Mouse (Mus musculus): ENCODE results near the gene Pdlim1. TPM values are rescaled to one million over a fixed set of nuclear protein-coding genes. Genes with fewer than 3 reads are reported as not detected.
A peak's percentile ranks its signal among the peaks of the same experiment; 100 is the strongest.

The Pdlim1 gene
- polyA plus RNA-seq, 1 experiment from 2014 or later, result 94.6 TPM

DNA sequence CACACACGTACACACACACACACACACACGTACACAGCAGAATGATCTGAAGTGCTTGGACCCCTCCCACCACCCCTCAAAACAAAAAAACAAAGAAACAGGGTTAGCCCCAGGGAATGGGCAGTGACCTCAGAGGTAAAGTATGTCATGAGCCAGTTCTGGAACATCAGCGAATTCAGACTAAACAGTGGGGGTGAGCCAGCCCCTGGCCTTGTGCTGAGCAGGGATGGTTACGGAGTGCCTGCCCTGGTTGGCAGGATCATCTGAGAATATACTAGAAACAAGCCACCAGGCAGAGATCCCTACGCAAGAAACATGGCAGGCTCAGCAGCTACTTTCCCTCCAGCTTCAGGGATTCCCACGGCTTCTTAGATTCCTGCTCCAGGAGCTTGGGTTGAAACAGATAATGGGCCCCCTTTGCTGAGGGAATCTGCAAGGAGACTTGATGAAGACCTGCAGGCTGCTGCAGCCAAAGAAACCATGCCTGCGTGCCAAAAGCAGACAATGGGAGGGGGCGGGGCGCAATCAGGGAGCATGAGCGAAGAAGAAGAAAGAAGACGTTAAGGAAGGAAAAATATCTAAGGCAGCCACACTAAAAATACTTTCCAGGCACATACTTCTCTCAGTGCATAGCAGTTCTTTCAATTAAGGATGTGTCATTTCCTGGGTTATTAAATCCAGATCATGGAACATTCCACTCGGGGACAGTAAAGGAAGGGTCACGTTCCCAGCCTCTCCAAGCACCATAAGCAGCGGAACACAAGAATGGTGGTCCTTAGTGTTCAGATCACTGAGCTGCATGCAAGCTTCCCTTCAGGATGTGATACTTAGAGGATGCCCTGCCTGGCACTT, 30.6 kb downstream of the Pdlim1 start:
- no peak overlapping the region for H3K27ac ChIP-seq (ENCODE audit: low read depth, low read length)
- H3K9me3 ChIP-seq (ENCODE audit: control insufficient read depth, low read length), result no peaks in the 10 kb centered on the region
- peaks cover 3% of the 10 kb centered on the region; the same call in 1 of the 2 replicates for H3K4me1 ChIP-seq (replicated peaks; ENCODE audit: control insufficient read depth, insufficient read depth, low read length)
- peak; percentile 51 for DNase-seq (ENCODE audit: low spot score)
- WGBS, result 43% methylated on average over 14 of the region's 14 CpGs
- peak; percentile 61; the same call in 1 of the 2 replicates for ATAC-seq (ENCODE audit: low FRiP score)
- no peaks in the 10 kb centered on the region for H3K27me3 ChIP-seq (ENCODE audit: control insufficient read depth, insufficient read depth, low read length)
- H3K4me3 ChIP-seq (ENCODE audit: low read depth, low read length), result no peak overlapping the region
- H3K36me3 ChIP-seq (ENCODE audit: control insufficient read depth, insufficient read depth, low read length), result no peaks in the 10 kb centered on the region
- H3K9ac ChIP-seq (ENCODE audit: low read depth, low read length), result no peak overlapping the region
- no peak overlapping the region for H3K4me2 ChIP-seq (replicated peaks; ENCODE audit: low read depth, low read length)

DNA sequence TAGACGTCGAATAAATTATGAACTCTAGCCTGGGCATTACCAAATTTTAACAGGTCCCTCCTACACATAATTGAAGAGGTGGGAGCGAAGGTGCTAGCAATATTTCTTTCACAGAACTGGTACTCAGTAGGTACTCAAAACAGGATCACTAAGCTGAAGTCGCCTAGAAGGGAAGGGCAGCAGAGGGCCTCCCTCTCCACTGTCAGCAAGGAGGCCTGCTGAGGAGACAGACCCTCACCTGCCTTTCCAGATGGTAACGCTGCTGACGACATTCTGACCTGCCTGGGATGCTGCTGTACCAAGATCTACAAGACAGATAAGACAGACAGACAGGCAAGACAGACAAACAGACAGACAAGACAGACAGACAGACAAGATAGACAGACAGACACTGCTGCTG, 31.3 kb downstream of the Pdlim1 start:
- 72% methylated on average over 6 of the region's 6 CpGs for WGBS
- Histone ChIP-seq H3K4me3 (ENCODE audit: low read depth, low read length) (no peak overlapping the region), H3K9me3 (ENCODE audit: control insufficient read depth, low read length) (no peaks in the 10 kb centered on the region), H3K36me3 (ENCODE audit: control insufficient read depth, insufficient read depth, low read length) (no peaks in the 10 kb centered on the region), H3K27ac (ENCODE audit: low read depth, low read length) (no peak overlapping the region), H3K4me1 (replicated peaks; ENCODE audit: control insufficient read depth, insufficient read depth, low read length) (peaks cover 3% of the 10 kb centered on the region; the same call in 1 of the 2 replicates), H3K9ac (ENCODE audit: low read depth, low read length) (no peak overlapping the region), H3K27me3 (ENCODE audit: control insufficient read depth, insufficient read depth, low read length) (no peaks in the 10 kb centered on the region), H3K4me2 (replicated peaks; ENCODE audit: low read depth, low read length) (no peak overlapping the region)
- DNase-seq (ENCODE audit: low spot score) (no peak), ATAC-seq (ENCODE audit: low FRiP score) (no peak)

DNA sequence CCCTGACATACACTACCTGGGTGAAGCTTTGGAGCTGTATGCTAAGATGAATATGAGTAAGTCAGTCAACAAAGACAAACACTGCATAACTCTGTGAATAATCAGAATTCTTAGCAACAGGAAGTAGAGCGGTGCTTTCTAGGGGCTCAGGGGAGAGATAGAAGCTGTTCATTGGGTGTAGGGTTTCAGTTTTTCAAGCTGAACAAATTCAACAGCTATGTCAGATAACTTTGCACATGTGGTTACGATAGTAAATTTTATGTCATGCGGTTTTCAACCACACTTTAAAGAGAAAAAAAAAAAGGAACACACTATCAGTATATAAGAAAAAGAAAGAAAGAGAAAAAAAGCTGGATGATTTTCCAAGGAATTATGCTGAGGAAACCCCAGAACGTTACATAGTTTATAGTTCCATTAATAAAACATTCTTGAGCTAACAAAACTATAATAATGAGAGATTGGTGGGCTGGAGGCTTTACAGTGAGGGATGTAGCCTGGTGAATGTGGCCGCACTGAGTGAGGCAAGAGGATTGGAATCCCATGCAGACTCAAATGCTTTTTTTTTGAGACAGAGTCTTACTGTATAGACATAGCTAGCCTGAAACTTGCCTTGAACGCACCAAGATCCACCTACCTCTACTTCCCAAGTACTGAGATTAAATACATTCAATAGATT, 33.3 kb downstream of the Pdlim1 start:
- no peak overlapping the region for H3K4me2 ChIP-seq (replicated peaks; ENCODE audit: low read depth, low read length)
- peaks cover 3% of the 10 kb centered on the region; the same call in 1 of the 2 replicates for H3K4me1 ChIP-seq (replicated peaks; ENCODE audit: control insufficient read depth, insufficient read depth, low read length)
- no peaks in the 10 kb centered on the region for H3K36me3 ChIP-seq (ENCODE audit: control insufficient read depth, insufficient read depth, low read length)
- ATAC-seq (ENCODE audit: low FRiP score) (no peak), DNase-seq (ENCODE audit: low spot score) (no peak)
- no peak overlapping the region for H3K4me3 ChIP-seq (ENCODE audit: low read depth, low read length)
- no peaks in the 10 kb centered on the region for H3K27me3 ChIP-seq (ENCODE audit: control insufficient read depth, insufficient read depth, low read length)
- H3K9me3 ChIP-seq (ENCODE audit: control insufficient read depth, low read length), result no peaks in the 10 kb centered on the region
- no peak overlapping the region for H3K9ac ChIP-seq (ENCODE audit: low read depth, low read length)
- WGBS, result 86% methylated on average over 6 of the region's 6 CpGs
- H3K27ac ChIP-seq (ENCODE audit: low read depth, low read length), result no peak overlapping the region

DNA sequence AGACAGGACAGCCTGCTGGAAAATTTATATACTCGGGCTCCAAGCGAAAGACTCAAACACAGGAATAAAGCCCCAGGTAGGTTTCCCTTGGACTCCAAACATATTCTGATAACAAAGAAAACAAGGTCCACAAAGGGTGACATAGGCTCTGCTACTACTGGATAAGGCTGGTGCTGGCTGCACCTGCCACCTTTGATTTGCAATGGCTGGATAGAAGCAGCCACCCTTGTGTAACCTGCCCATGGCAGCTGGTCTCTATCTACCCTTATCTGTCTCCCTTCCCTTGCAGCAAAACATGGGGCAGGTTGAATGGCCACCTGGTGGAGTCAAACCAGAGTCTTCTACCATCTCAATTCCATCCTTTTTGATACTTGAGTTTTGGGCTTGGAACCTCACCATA, 39.1 kb downstream of the Pdlim1 start:
- ATAC-seq (ENCODE audit: low FRiP score), result no peak
- no peak overlapping the region for H3K9ac ChIP-seq (ENCODE audit: low read depth, low read length)
- H3K27me3 ChIP-seq (ENCODE audit: control insufficient read depth, insufficient read depth, low read length), result no peaks in the 10 kb centered on the region
- no peaks in the 10 kb centered on the region for H3K4me1 ChIP-seq (replicated peaks; ENCODE audit: control insufficient read depth, insufficient read depth, low read length)
- H3K27ac ChIP-seq (ENCODE audit: low read depth, low read length), result no peak overlapping the region
- DNase-seq (ENCODE audit: low spot score), result no peak
- WGBS, result 92% methylated on average over 2 of the region's 2 CpGs
- H3K36me3 ChIP-seq (ENCODE audit: control insufficient read depth, insufficient read depth, low read length), result no peaks in the 10 kb centered on the region
- H3K9me3 ChIP-seq (ENCODE audit: control insufficient read depth, low read length), result no peaks in the 10 kb centered on the region
- H3K4me2 ChIP-seq (replicated peaks; ENCODE audit: low read depth, low read length), result no peak overlapping the region
- no peak overlapping the region for H3K4me3 ChIP-seq (ENCODE audit: low read depth, low read length)

- no peak overlapping the region for H3K9ac ChIP-seq (ENCODE audit: low read depth, low read length)
- no peaks in the 10 kb centered on the region for H3K4me1 ChIP-seq (replicated peaks; ENCODE audit: control insufficient read depth, insufficient read depth, low read length)
- H3K4me3 ChIP-seq (ENCODE audit: low read depth, low read length), result no peak overlapping the region
- H3K27ac ChIP-seq (ENCODE audit: low read depth, low read length), result no peak overlapping the region
- no peaks in the 10 kb centered on the region for H3K36me3 ChIP-seq (ENCODE audit: control insufficient read depth, insufficient read depth, low read length)
- H3K9me3 ChIP-seq (ENCODE audit: control insufficient read depth, low read length), result no peaks in the 10 kb centered on the region
- ATAC-seq (ENCODE audit: low FRiP score), result no peak
- no peaks in the 10 kb centered on the region for H3K27me3 ChIP-seq (ENCODE audit: control insufficient read depth, insufficient read depth, low read length)
- 75% methylated on average over 7 of the region's 7 CpGs for WGBS
- no peak overlapping the region for H3K4me2 ChIP-seq (replicated peaks; ENCODE audit: low read depth, low read length)
- no peak for DNase-seq (ENCODE audit: low spot score)
Observed at GRCm38 (mm10) chr19:40231825-40232541, 39.7 kb downstream of the Pdlim1 start.

DNA sequence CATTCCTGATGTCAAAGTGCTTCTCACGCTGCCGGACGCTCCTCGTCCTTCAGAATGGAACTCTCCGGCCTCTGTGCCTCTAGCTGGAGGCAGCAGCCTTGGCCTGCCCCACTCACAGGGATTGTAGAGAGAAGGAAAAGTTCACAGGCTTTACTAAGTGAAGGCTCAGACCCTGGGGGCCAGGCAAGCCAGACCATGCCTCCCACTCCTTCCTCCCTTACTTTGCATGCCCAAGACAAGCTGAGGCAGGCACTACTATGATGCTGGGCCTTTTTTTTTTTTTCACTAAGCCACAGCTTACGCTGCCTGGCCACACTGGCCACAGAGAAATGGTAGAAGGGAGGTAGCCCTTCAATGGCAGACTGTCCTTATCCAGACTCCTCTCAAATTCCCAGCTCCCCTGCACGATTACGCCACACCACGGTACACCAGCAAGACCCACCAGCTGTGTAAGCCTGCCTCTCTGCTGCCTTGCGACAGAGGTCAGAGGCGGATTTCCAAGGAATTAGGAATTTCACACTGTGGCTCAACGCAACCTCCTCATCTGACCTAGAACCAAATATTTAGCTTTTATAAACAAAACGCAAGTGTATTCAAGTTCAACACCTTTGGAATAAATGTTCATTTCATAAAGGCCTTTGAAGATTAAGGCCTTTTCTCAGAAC, 40.4 kb downstream of the Pdlim1 start:
- H3K27ac ChIP-seq (ENCODE audit: low read depth, low read length), result no peak overlapping the region
- no peaks in the 10 kb centered on the region for H3K36me3 ChIP-seq (ENCODE audit: control insufficient read depth, insufficient read depth, low read length)
- no peak for ATAC-seq (ENCODE audit: low FRiP score)
- no peak overlapping the region for H3K9ac ChIP-seq (ENCODE audit: low read depth, low read length)
- no peak for DNase-seq (ENCODE audit: low spot score)
- no peaks in the 10 kb centered on the region for H3K4me1 ChIP-seq (replicated peaks; ENCODE audit: control insufficient read depth, insufficient read depth, low read length)
- H3K4me3 ChIP-seq (ENCODE audit: low read depth, low read length), result no peak overlapping the region
- no peak overlapping the region for H3K4me2 ChIP-seq (replicated peaks; ENCODE audit: low read depth, low read length)
- 83% methylated on average over 13 of the region's 13 CpGs for WGBS
- H3K27me3 ChIP-seq (ENCODE audit: control insufficient read depth, insufficient read depth, low read length), result no peaks in the 10 kb centered on the region
- no peaks in the 10 kb centered on the region for H3K9me3 ChIP-seq (ENCODE audit: control insufficient read depth, low read length)

DNA sequence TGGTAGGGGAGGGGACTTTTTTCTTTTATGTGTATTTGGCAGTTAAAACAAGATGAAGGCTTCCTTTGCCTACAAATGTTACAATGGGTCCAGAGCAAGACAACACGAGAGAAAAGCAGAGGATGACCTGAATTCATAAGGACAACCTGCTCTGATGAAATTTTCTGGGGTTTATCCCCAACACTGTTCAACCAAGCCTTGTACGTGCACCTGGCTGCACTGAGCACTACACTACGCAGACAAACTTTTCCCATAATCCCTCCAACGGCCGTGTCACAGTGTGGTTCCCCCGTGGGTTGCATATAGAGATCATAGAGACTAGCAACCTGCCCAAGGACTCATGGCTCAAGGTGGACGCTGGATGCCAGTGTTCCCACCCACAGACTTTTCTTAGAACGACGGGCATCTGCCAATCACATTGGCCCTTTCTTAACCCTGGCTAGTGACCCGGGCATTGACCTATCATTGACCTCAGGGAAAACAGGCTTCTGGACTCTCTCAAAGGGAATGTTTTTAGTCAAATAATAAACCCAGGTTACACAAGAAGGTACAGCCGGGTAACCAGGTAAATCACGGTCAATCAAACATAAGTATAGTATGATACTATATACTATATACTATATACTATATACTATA, 45.0 kb downstream of the Pdlim1 start:
- no peak overlapping the region for H3K4me3 ChIP-seq (ENCODE audit: low read depth, low read length)
- DNase-seq (ENCODE audit: low spot score), result no peak
- 87% methylated on average over 12 of the region's 12 CpGs for WGBS
- no peaks in the 10 kb centered on the region for H3K4me1 ChIP-seq (replicated peaks; ENCODE audit: control insufficient read depth, insufficient read depth, low read length)
- H3K9me3 ChIP-seq (ENCODE audit: control insufficient read depth, low read length), result no peaks in the 10 kb centered on the region
- H3K36me3 ChIP-seq (ENCODE audit: control insufficient read depth, insufficient read depth, low read length), result no peaks in the 10 kb centered on the region
- H3K27me3 ChIP-seq (ENCODE audit: control insufficient read depth, insufficient read depth, low read length), result no peaks in the 10 kb centered on the region
- no peak for ATAC-seq (ENCODE audit: low FRiP score)
- H3K4me2 ChIP-seq (replicated peaks; ENCODE audit: low read depth, low read length), result no peak overlapping the region
- H3K9ac ChIP-seq (ENCODE audit: low read depth, low read length), result no peak overlapping the region
- H3K27ac ChIP-seq (ENCODE audit: low read depth, low read length), result no peak overlapping the region

DNA sequence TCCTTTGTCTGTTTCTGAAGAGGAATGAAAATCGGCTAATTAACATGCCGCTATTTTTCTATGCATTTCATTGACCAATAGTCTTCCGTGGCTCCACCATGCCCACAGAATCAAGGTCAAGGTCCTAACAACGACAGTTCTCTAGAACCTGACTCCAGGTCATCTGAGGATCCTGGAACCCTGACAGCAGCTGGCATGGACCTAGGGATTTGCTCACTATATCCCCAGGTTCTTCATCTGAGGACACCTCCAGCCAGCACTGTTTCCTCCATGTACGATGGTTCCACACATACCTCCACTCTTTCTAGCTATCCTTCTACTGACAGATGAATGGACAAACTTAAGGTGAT, 45.9 kb downstream of the Pdlim1 start:
- H3K27me3 ChIP-seq (ENCODE audit: control insufficient read depth, insufficient read depth, low read length), result no peaks in the 10 kb centered on the region
- 73% methylated on average over 5 of the region's 5 CpGs for WGBS
- H3K4me3 ChIP-seq (ENCODE audit: low read depth, low read length), result no peak overlapping the region

More for the DNA sequence above, 45.9 kb downstream of the Pdlim1 start:
- DNase-seq (ENCODE audit: low spot score) (no peak), ATAC-seq (ENCODE audit: low FRiP score) (no peak)
- Histone ChIP-seq H3K36me3 (ENCODE audit: control insufficient read depth, insufficient read depth, low read length) (no peaks in the 10 kb centered on the region), H3K27ac (ENCODE audit: low read depth, low read length) (no peak overlapping the region), H3K9me3 (ENCODE audit: control insufficient read depth, low read length) (no peaks in the 10 kb centered on the region), H3K9ac (ENCODE audit: low read depth, low read length) (no peak overlapping the region), H3K4me1 (replicated peaks; ENCODE audit: control insufficient read depth, insufficient read depth, low read length) (no peaks in the 10 kb centered on the region), H3K4me2 (replicated peaks; ENCODE audit: low read depth, low read length) (no peak overlapping the region)
